ENCODE assay signal across 18 mouse cellular contexts in genomic region chr1:12170503-12170902, GRCm38 (mm10).
"Had no signal": no experiment of that assay in that cellular context is flagged by ENCODE, and none has a peak within 500 bp of the region (broad histone marks: within the 10 kb centered on the region; RNA-seq: fewer than 3 reads in every experiment).

No protein-coding gene starts in this region.

- DNase-seq: kidney, adult 18-20 months; kidney, postnatal 10 days; layer of hippocampus, adult 9-11 months; liver; lung, adult 18-20 months; lung, postnatal 10 days; lung, postnatal 36 days; thymus, adult 18-20 months; thymus, postnatal 36 days had no signal

- ATAC-seq: intestine, embryonic 15.5 days; liver, embryonic 12.5 days had no signal

- H3K4me1 ChIP-seq: intestine, embryonic 15.5 days; limb, embryonic 10.5 days; limb, embryonic 13.5 days; liver, embryonic 12.5 days; liver, embryonic 15.5 days; lung, embryonic 15.5 days; megakaryocyte, embryonic 14.5 days; midbrain, embryonic 10.5 days had no signal

- H3K4me3 ChIP-seq: intestine, embryonic 15.5 days; layer of hippocampus, adult 2 months; limb, embryonic 10.5 days; limb, embryonic 13.5 days; liver, embryonic 12.5 days; liver, embryonic 15.5 days; lung, embryonic 15.5 days; megakaryocyte, embryonic 14.5 days; midbrain, embryonic 10.5 days had no signal

- H3K36me3 ChIP-seq: intestine, embryonic 15.5 days; limb, embryonic 10.5 days; limb, embryonic 13.5 days; liver, embryonic 12.5 days; liver, embryonic 15.5 days; lung, embryonic 15.5 days; midbrain, embryonic 10.5 days had no signal

- H3K27me3 ChIP-seq: intestine, embryonic 15.5 days; limb, embryonic 13.5 days; liver, embryonic 12.5 days; liver, embryonic 15.5 days; lung, embryonic 15.5 days; megakaryocyte, embryonic 14.5 days had no signal

- H3K4me2 ChIP-seq: intestine, embryonic 15.5 days; limb, embryonic 13.5 days; liver, embryonic 12.5 days; liver, embryonic 15.5 days; lung, embryonic 15.5 days had no signal

- H3K9ac ChIP-seq: intestine, embryonic 15.5 days; limb, embryonic 13.5 days; liver, embryonic 12.5 days; liver, embryonic 15.5 days; lung, embryonic 15.5 days had no signal

- H3K9me3 ChIP-seq: intestine, embryonic 15.5 days; limb, embryonic 10.5 days; limb, embryonic 13.5 days; liver, embryonic 12.5 days; liver, embryonic 15.5 days; lung, embryonic 15.5 days; midbrain, embryonic 10.5 days had no signal

- H3K27ac ChIP-seq: intestine, embryonic 15.5 days; layer of hippocampus, adult 2 months; limb, embryonic 10.5 days; limb, embryonic 13.5 days; liver, embryonic 12.5 days; liver, embryonic 15.5 days; lung, embryonic 15.5 days; midbrain, embryonic 10.5 days had no signal
